Mouse (Mus musculus) leukemia stem cell, adult 10-12 weeks (primary cell): Measurements from ENCODE around the gene Zfp770. TPM values are rescaled to one million over a fixed set of nuclear protein-coding genes. Genes with fewer than 3 reads are reported as not detected.

Source experiments
- polyA plus RNA-seq: library from polyadenylated mRNA; stranded (reverse); fragments of >175 nt; gene quantifications from 2 replicates; pipeline ENCODE4 v1.2.3, GENCODE M21; 2012; ENCODE audit warnings: low replicate concordance

Zfp770 gene
- polyA plus RNA-seq, result 0.10 and 0.98 TPM in 2 replicates

DNA sequence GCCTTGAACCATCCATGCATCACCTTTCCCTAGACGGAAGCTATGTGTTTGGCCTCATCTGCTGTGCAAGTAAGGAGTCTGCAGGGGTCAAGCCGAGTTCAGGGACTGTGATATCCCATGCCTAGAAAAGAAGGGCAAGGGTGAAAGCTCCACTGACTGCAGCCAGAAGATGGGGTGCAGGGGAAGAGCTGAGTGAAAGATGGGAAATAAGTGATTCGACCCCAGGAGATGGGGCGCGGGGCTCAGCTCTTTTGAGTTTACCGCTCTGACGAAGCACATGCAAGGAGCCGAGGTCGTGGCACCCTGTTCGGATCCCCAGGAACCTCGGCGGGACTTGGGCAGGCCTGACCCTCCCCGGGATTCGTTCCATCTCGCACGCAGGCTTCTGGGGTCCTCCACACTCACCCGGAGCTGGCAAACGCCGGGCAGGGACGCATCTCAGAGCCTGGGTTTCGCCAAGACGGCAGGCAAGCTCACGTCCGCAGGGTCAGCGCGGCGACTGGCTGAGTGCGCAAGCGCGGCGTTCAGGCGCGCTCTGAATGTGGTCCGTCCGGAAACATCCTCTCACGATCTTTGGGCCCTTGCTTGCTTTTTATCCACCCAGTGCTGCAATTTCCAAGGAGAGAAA lies at the start of gene Zfp770:
TSS of gene Zfp770 (minus strand) at position 538 of the 628 bp plus-strand sequence.

DNA sequence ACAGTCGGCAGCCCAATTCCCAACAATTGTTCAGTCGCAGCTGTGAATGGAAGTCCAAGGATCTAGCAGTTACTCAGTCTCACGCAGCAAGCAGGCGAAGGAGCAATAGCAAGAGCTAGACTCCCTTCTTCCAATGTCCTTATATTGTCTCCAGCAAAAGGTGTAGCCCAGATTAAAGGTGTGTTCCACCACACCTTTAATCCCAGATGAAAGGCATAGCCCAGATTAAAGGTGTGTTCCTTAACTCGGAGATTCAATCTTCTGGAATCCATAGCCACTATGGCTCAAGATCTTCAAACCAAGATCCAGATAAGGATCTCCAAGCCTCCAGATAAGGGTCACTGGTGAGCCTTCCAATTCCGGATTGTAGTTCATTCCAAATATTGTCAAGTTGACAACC lies 14.3 kb downstream of the Zfp770 start, which contains the start of gene Aqr:
TSS of gene Aqr (minus strand) at position 101 of the 400 bp plus-strand sequence.

Other genes starting within 250 kb of the Zfp770 start
- gene Gjd2, start 187.8 kb downstream of the Zfp770 start, polyA plus RNA-seq, result not detected in 2 replicates
- gene Actc1, start 147.9 kb downstream of the Zfp770 start, polyA plus RNA-seq, result not detected in 2 replicates
- gene Aqr, start 14.4 kb downstream of the Zfp770 start, polyA plus RNA-seq, result 11.6 and 48.2 TPM in 2 replicates